21 mouse cellular contexts compared by ENCODE assay signal in genomic region chr6:81655205-81655604, GRCm38 (mm10).
A peak's percentile ranks its signal among the peaks of the same experiment; 100 is the strongest.
DNase-seq lines count a peak whose midpoint lies in the region; ATAC-seq and TF ChIP-seq lines count a peak whose summit lies in the region.
"Had no signal": no experiment of that assay in that cellular context is flagged by ENCODE, and none has a peak within 500 bp of the region (broad histone marks: within the 10 kb centered on the region; RNA-seq: fewer than 3 reads in every experiment).

No protein-coding gene starts in this region.

- peak; percentile 7 for DNase-seq in kidney, adult 9 months
- DNase-seq in kidney, postnatal 10 days, result no peak
- DNase-seq in liver, adult 2 months (ENCODE audit: extremely low read depth, low read depth, low spot score), result peak; percentile 95
- DNase-seq in liver, embryonic 11.5 days (ENCODE audit: low spot score), result no peak
- DNase-seq in liver, postnatal 0 days, result no peak
- DNase-seq: adrenal gland, adult 2 months; adrenal gland, adult 8-10 months; adrenal gland, postnatal 10 days; adrenal gland, postnatal 14 days; adrenal gland, postnatal 25 days; adrenal gland, postnatal 36 days; B cell, adult 2 months; cerebellum, adult 11 months; cerebellum, adult 11-12 months; cerebellum, adult 18-20 months had no signal

- H3K79me2 ChIP-seq in liver, adult 2 months (ENCODE audit: control insufficient read depth, insufficient read depth, low read length), result no peaks in the 10 kb centered on the region

- no peak overlapping the region for H3K9ac ChIP-seq in liver, adult 2 months (ENCODE audit: low read depth, low read length)
- no peak overlapping the region for H3K9ac ChIP-seq in liver, embryonic 11.5 days (ENCODE audit: low read depth, low read length)
- no peak overlapping the region for H3K9ac ChIP-seq in liver, postnatal 0 days (replicated peaks)
- no peak overlapping the region for H3K9ac ChIP-seq in liver, embryonic 12.5 days

- no peaks in the 10 kb centered on the region for H3K36me3 ChIP-seq in liver, adult 2 months (ENCODE audit: control insufficient read depth, insufficient read depth, low read length)
- H3K36me3 ChIP-seq in liver, embryonic 11.5 days (ENCODE audit: control insufficient read depth, insufficient read depth, low read length), result no peaks in the 10 kb centered on the region
- no peaks in the 10 kb centered on the region for H3K36me3 ChIP-seq in liver, postnatal 0 days (replicated peaks; ENCODE audit: insufficient read depth, low read length)
- no peaks in the 10 kb centered on the region for H3K36me3 ChIP-seq in liver, embryonic 12.5 days
- H3K36me3 ChIP-seq: G1E had no signal

- peaks cover 9% of the 10 kb centered on the region; the same call in 1 of the 2 replicates for H3K4me1 ChIP-seq in liver, adult 2 months (ENCODE audit: control insufficient read depth, insufficient read depth, low read length)
- H3K4me1 ChIP-seq in liver, embryonic 11.5 days (replicated peaks; ENCODE audit: control insufficient read depth, insufficient read depth, low read length), result no peaks in the 10 kb centered on the region
- H3K4me1 ChIP-seq in liver, postnatal 0 days (ENCODE audit: insufficient read depth), result no peaks in the 10 kb centered on the region
- no peaks in the 10 kb centered on the region for H3K4me1 ChIP-seq in liver, embryonic 12.5 days

- TF ChIP-seq EP300 in liver, postnatal 0 days (IDR thresholded peaks at IDR 0.05; ENCODE audit: low read depth), result no peak

- peak overlapping the region; percentile 52; the same call in 1 of the 2 replicates for H3K27ac ChIP-seq in liver, adult 2 months (replicated peaks; ENCODE audit: insufficient read depth, low read depth, low read length)
- no peak overlapping the region for H3K27ac ChIP-seq in liver, embryonic 11.5 days (ENCODE audit: low read depth, low read length)
- H3K27ac ChIP-seq in liver, postnatal 0 days (ENCODE audit: low read depth), result no peak overlapping the region
- H3K27ac ChIP-seq in liver, embryonic 12.5 days, result no peak overlapping the region

- TF ChIP-seq POLR2A in liver, adult 2 months (IDR thresholded peaks at IDR 0.05; ENCODE audit: extremely low read depth, insufficient read depth, low read length), result no peak

- no peaks in the 10 kb centered on the region for H3K9me3 ChIP-seq in liver, embryonic 11.5 days (ENCODE audit: control insufficient read depth, low read length)
- no peaks in the 10 kb centered on the region for H3K9me3 ChIP-seq in liver, postnatal 0 days (ENCODE audit: low read length)
- no peaks in the 10 kb centered on the region for H3K9me3 ChIP-seq in liver, embryonic 12.5 days (replicated peaks)

- WGBS in liver, adult 2 months, result 19% methylated on average over 2 of the region's 2 CpGs
- 79% methylated on average over 2 of the region's 2 CpGs for WGBS in liver, embryonic 11.5 days
- WGBS in liver, postnatal 0 days (ENCODE audit: insufficient replicate concordance), result 73% methylated on average over 2 of the region's 2 CpGs
- 53% methylated on average over 2 of the region's 2 CpGs for WGBS in liver, embryonic 12.5 days (ENCODE audit: insufficient replicate concordance)

- ATAC-seq in liver, embryonic 11.5 days (replicated peaks; ENCODE audit: low FRiP score), result no peak
- peak; percentile 73 for ATAC-seq in liver, postnatal 0 days
- ATAC-seq in liver, embryonic 12.5 days, result no peak
- ATAC-seq: activated CD4-positive, CD25-positive, alpha-beta regulatory T cell, adult 4 months; CD4-positive, CD25-positive, alpha-beta regulatory T cell, adult 4 months; Patski had no signal

- no peak for TF ChIP-seq CTCF in liver, adult 2 months (IDR thresholded peaks at IDR 0.05; ENCODE audit: low read depth, low read length)
- no peak for TF ChIP-seq CTCF in liver, postnatal 0 days (IDR thresholded peaks at IDR 0.05; ENCODE audit: low read depth)

- no peak overlapping the region for H3K4me3 ChIP-seq in liver, adult 2 months (ENCODE audit: insufficient read depth, low read depth, low read length)
- no peak overlapping the region for H3K4me3 ChIP-seq in liver, embryonic 11.5 days (ENCODE audit: low read depth, low read length)
- H3K4me3 ChIP-seq in liver, postnatal 0 days (ENCODE audit: low read depth, low read length), result no peak overlapping the region
- no peak overlapping the region for H3K4me3 ChIP-seq in liver, embryonic 12.5 days

- no peaks in the 10 kb centered on the region for H3K27me3 ChIP-seq in liver, adult 2 months (ENCODE audit: control insufficient read depth, insufficient read depth, low read length)
- H3K27me3 ChIP-seq in liver, embryonic 11.5 days (replicated peaks; ENCODE audit: control insufficient read depth, insufficient read depth, low read length), result no peaks in the 10 kb centered on the region
- no peaks in the 10 kb centered on the region for H3K27me3 ChIP-seq in liver, postnatal 0 days (ENCODE audit: insufficient read depth, low read length)
- H3K27me3 ChIP-seq in liver, embryonic 12.5 days (replicated peaks), result no peaks in the 10 kb centered on the region
- H3K27me3 ChIP-seq: CH12.LX had no signal

- no peak overlapping the region for H3K4me2 ChIP-seq in liver, embryonic 11.5 days
- no peak overlapping the region for H3K4me2 ChIP-seq in liver, postnatal 0 days (ENCODE audit: low read depth, low read length)
- H3K4me2 ChIP-seq in liver, embryonic 12.5 days, result no peak overlapping the region

Comparison
In these comparisons a context has a peak if more than half of its experiments do, and no peak if none do; other contexts are left out.
1. DNase-seq: peak in kidney, adult 9 months (single experiment) and liver, adult 2 months (single experiment); none in kidney, postnatal 10 days (single experiment), liver, embryonic 11.5 days (single experiment) and liver, postnatal 0 days (single experiment).